Mouse (Mus musculus) lung, adult 2 months (tissue): ENCODE results near the gene Hbb-bs. TPM values are rescaled to one million over a fixed set of nuclear protein-coding genes. Genes with fewer than 3 reads are reported as not detected.
"Not testable (repeated sequence)": the region's sequence is repeated elsewhere in the genome, so short reads cannot be mapped to it uniquely, and the experiment has no call there.

Source experiments
- DNase-seq: peaks from one replicate; pipeline ENCODE4 v3.0.0; 2022
- H3K4me1 ChIP-seq: fragments of 200-500 bp; 2 replicates; pipeline ENCODE4 v1.6.1; 2011; ENCODE audit warnings: low read length; ENCODE audit not compliant: control insufficient read depth, insufficient read depth
- H3K4me3 ChIP-seq: fragments of 200-500 bp; replicated peaks from 2 replicates; pipeline ENCODE3; 2011; ENCODE audit warnings: low read depth, mild to moderate bottlenecking, control low read depth, low read length; ENCODE audit errors: extremely low read depth
- CTCF ChIP-seq: fragments of 200-500 bp; IDR thresholded peaks from 2 replicates; pipeline ENCODE4 v1.5.1; 2011; ENCODE audit warnings: mild to moderate bottlenecking, low read length, control low read depth; ENCODE audit not compliant: insufficient read depth
- POLR2A ChIP-seq: fragments of 200-500 bp; IDR thresholded peaks from 2 replicates; pipeline ENCODE4 v1.6.1; 2011; ENCODE audit warnings: low read depth, mild to moderate bottlenecking, control low read depth, low read length, borderline replicate concordance; ENCODE audit errors: extremely low read depth
- WGBS: fragments of 180-500 bp; shearing (Covaris S2); methylation state at CpG from one replicate; pipeline ENCODE4 v1.1.7; 2018; 5-methylcytosine and 5-hydroxymethylcytosine counted together
- polyA plus RNA-seq: library from polyadenylated mRNA; depleted of rRNA; stranded (reverse); fragments of >200 nt; gene quantifications from 2 replicates; pipeline ENCODE4 v1.2.3, GENCODE M21; 2012

Hbb-bs gene
- polyA plus RNA-seq, 1 experiment = 9,354 TPM

DNA sequence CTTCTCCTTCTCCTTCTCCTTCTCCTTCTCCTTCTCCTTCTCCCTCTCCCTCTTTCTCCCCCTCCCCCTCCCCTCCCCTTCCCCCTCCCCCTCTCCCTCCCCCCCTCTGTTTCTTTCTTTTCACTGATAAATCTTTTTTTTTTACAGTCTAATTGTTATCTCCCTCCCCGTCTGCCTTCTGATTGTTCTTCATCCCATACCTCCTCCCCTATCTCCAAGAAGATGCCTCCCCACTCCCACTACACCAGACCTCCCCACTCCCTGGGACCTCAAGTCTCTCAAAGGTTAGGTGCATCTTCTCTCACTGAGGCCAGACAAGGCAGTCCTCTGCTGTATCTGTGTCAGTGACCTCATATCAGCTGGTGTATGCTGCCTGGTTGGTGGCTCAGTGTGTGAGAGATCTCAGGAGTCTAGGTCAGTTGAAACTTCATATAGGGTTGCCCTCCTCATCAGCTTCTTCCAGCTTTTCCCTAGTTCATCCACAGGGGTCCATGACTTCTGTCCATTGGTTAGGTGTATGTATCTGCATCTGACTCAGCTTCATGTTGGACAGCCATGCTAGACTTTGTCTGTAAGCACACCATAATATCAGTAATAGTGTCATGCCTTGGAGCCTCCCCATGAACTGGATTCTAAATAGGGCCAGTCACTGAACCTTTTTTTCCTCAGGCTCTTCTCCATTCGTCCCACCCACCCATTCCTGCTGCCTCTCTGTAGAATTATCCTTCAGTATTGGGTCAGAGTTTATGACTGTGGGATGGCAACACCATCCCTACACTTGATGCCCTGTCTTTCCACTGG lies 16.8 kb upstream of the Hbb-bs start:
- Histone ChIP-seq H3K4me1 (no peaks in the 10 kb centered on the region), H3K4me3 (no peak overlapping the region)
- 24% methylated on average over 1 of the region's 2 CpGs for WGBS
- TF ChIP-seq POLR2A (no peak), CTCF (no peak)
- DNase-seq = no peak

DNA sequence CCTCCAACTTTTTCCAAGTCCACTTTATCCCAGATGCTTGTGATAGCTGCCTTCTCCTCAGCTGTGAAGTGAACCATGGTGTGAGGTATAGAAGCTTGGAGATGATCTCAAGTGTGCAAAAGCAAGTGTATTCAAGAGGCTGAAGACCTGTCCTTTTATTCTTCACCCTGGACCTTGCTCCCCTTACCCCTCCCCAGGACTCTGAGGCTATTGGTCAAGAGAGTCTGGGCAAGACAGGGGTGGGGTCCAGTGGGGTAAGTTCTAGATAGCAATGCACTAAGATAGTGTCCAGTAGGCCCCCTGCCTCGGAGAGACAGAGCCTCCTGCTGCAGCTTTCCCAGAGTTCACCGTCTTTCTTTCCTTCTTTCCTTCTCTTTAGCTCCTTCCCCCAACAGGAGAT lies 15.1 kb upstream of the Hbb-bs start, which contains the start of gene Hbb-bh1:
Gene Hbb-bh1 (minus strand): TSS at position 131 of the 400 bp plus-strand sequence.
- TF ChIP-seq CTCF = no peak
- no peak for TF ChIP-seq POLR2A
- 72% methylated on average over 2 of the region's 2 CpGs for WGBS
- DNase-seq = no peak

DNA sequence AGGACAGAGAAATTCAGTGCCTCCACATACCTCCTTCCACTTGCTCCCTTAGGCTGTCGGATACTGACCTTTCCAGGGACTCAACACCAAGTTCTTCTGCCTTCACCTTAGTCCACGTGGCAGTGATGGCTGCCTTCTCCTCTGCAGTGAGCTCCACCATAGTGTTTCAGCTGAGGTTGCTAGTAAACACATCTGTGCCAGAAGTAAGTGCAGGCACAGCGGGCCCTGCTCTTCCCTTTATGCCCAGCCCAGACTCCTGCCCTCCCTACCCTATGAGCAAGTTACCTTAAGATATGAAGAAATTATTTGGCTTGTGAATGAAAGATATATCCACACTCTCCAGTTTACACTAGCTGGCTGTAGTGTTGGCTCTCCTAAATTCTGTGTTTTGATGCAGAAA lies 12.4 kb upstream of the Hbb-bs start, which contains the start of gene Hbb-bh2:
Gene Hbb-bh2 (minus strand): TSS at position 253 of the 400 bp plus-strand sequence.
- H3K4me3 ChIP-seq = no peak within 1 kb of the TSS
- TF ChIP-seq CTCF (no peak), POLR2A (no peak)

More for the DNA sequence above, 15.1 kb upstream of the Hbb-bs start, which contains the start of gene Hbb-bh1:
- H3K4me3 ChIP-seq = no peak within 1 kb of the TSS
- no peaks in the 10 kb centered on the region for H3K4me1 ChIP-seq

DNA sequence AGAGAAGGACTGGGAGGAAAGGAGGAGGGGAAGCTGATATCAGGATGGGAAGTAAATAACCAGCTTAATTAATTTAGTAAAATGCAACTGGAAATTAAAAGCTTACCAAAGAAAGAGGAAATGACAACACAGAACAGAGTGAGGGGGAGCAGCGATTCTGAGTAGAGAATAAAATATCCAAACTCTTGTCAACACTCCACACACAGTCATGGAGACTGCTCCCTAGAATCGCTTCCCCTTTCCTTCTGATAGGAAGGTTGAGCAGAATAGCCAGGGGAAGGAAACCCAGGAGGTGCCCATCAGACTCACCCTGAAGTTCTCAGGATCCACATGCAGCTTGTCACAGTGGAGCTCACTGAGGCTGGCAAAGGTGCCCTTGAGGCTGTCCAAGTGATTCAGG lies 757 bp downstream of the Hbb-bs start:
- DNase-seq, H3K4me3 ChIP-seq, H3K4me1 ChIP-seq: not testable (repeated sequence)
- WGBS = no CpG with 5 or more reads among the region's 2 CpGs

More for the DNA sequence above, 12.4 kb upstream of the Hbb-bs start, which contains the start of gene Hbb-bh2:
- no peak for DNase-seq
- H3K4me1 ChIP-seq = no peaks in the 10 kb centered on the region
- WGBS = 66% methylated on average over 3 of the region's 3 CpGs

DNA sequence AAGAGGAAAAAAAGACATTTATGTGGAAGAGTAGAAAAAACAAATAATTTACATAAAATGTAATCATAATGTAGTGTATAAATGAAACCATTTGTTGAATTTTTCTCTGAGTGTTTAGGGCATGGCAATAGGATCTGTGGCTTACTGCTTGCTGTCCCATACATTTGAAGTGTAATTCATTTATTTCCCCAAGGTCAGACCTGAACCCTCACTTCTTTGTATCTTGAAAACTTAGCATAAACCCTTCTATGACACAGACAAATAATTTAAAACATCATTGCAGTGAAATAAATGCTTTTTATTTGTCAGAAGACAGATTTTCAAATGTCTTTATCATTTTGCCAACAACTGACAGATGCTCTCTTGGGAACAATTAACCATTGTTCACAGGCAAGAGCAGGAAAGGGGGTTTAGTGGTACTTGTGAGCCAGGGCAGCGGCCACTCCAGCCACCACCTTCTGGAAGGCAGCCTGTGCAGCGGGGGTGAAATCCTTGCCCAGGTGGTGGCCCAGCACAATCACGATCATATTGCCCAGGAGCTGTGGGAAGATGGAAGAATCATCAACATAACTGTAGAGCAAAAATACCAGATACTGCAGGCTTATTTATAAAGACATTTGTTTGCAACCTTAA lies 1.5 kb downstream of the Hbb-bs start:
- no peak for TF ChIP-seq CTCF
- no peak for TF ChIP-seq POLR2A
- Histone ChIP-seq H3K4me1 (no peaks in the 10 kb centered on the region), H3K4me3 (no peak overlapping the region)
- 51% methylated on average over 3 of the region's 3 CpGs for WGBS
- DNase-seq = no peak

DNA sequence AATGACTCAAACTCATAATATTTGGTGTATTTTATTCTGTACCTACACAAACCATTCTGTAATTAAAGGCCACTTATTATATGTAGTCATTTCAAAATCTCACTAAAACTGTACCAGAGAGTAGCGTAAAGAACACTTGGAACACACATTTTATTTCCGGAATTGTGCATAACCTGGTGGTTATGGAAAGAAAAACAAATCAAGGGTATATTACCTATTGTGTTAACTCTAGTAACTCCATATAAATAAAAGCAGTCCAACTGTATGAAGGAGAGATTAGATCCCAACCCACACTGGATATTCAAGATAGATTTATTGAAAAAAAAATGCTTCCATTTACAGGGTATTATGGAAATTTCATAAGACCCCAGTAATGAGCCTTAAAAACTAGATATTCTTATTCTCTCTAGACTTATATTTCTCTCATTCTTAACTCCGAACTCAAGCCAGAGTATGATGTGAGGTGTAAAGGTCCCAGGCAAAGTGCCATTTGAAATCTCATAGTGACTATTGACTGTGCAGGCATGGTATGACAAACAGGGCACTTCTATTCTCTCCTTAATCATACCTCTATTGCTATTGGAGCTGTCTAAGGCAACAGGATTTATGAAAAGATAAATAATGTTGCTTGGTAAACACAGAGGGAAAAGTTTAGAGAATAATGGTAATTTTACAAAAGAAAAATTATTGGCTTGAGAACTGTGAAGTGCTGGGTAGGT lies 2.2 kb downstream of the Hbb-bs start:
- 86% methylated on average over 3 of the region's 3 CpGs for WGBS
- TF ChIP-seq CTCF (no peak), POLR2A (no peak)
- H3K4me1 ChIP-seq = no peaks in the 10 kb centered on the region
- no peak overlapping the region for H3K4me3 ChIP-seq
- no peak for DNase-seq

DNA sequence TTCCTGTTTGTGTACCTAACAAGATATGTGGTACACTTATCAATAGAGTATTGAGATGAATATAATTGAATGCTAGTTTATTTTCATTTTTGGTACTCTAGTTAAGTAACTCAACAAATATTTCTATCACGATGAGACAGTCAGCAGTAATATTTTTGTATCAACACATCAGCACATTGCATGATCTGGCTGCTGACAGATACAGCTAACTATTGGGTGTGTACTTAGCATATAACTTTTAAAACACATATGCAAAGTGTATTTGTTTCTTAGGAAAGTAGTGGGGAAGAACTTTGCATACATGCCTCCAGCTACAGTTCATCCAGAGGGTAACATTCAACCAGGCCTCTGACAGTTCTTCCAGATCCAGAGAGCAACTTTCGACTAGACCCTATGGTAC lies 3.3 kb downstream of the Hbb-bs start:
- no peaks in the 10 kb centered on the region for H3K4me1 ChIP-seq
- no peak for DNase-seq
- WGBS = 69% methylated on average over 2 of the region's 2 CpGs
- H3K4me3 ChIP-seq = no peak overlapping the region
- TF ChIP-seq POLR2A (no peak), CTCF (no peak)

DNA sequence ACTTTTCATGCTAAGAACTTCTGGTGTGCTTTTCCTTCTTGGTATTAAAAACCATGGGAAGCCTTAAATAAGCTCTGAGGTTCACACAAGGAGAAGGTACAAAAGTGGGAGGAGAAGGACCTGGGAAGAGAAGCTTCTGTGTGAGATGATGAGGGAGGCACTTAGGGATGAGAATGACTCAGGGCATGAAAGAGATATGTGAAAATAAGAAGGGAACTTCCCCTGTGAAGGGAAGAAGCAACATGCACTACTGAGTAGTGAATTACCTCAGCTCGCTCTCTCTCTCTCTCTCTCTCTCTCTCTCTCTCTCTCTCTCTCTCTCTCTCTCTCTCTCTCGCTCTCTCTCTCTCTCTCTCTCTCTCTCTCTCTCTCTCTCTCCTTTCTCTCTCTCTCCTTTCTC lies 12.8 kb downstream of the Hbb-bs start:
- H3K4me1 ChIP-seq, H3K4me3 ChIP-seq, DNase-seq: not testable (repeated sequence)
- WGBS = 78% methylated on average over 1 of the region's 2 CpGs

DNA sequence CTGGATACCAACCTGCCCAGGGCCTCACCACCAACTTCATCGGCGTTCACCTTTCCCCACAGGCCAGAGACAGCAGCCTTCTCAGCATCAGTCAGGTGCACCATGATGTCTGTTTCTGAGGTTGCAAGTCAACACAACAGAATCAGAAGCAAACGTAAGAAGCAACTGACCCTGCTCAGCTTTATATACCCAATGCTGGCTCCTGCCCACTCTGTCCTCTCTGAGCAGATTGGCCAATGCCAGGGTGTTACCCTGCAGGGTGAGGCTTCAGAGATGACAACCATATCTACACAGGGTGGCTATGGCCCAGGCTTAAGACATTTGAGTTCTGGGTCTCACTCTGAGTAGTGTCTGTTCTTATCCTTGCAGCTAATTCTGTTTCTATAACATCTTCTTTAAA lies 14.1 kb downstream of the Hbb-bs start, which contains the start of gene Hbb-bt:
Gene Hbb-bt (minus strand): TSS at position 231 of the 400 bp plus-strand sequence.
- TF ChIP-seq POLR2A = no peak
- TF ChIP-seq CTCF = no peak
- 86% methylated on average over 3 of the region's 3 CpGs for WGBS
- H3K4me1 ChIP-seq = no peaks in the 10 kb centered on the region
- no peak for DNase-seq
- no peak within 1 kb of the TSS for H3K4me3 ChIP-seq

DNA sequence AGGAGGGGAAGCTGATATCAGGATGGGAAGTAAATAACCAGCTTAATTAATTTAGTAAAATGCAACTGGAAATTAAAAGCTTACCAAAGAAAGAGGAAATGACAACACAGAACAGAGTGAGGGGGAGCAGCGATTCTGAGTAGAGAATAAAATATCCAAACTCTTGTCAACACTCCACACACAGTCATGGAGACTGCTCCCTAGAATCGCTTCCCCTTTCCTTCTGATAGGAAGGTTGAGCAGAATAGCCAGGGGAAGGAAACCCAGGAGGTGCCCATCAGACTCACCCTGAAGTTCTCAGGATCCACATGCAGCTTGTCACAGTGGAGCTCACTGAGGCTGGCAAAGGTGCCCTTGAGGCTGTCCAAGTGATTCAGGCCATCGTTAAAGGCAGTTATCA lies 14.7 kb downstream of the Hbb-bs start:
- not testable (repeated sequence) for H3K4me3 ChIP-seq, H3K4me1 ChIP-seq, DNase-seq
- WGBS = no CpG with 5 or more reads among the region's 3 CpGs
